Mouse (Mus musculus) macrophage (primary cell): Measurements from ENCODE around the gene Kcnj9. TPM values are rescaled to one million over a fixed set of nuclear protein-coding genes. Genes with fewer than 3 reads are reported as not detected.
A peak's percentile ranks its signal among the peaks of the same experiment; 100 is the strongest.

ENCODE experiments used
- H3K27ac ChIP-seq: fragments of 350-480 bp; formaldehyde crosslinking; 2 replicates; pipeline ENCODE4 v1.9.0; 2021
- H3K36me3 ChIP-seq: fragments of 350-480 bp; formaldehyde crosslinking; 2 replicates; pipeline ENCODE4 v1.9.0; 2021; ENCODE audit errors: inconsistent target
- H3K4me3 ChIP-seq: fragments of 350-480 bp; formaldehyde crosslinking; 2 replicates; pipeline ENCODE4 v1.9.0; 2021; ENCODE audit errors: inconsistent target
- H3K79me2 ChIP-seq: fragments of 350-480 bp; formaldehyde crosslinking; 2 replicates; pipeline ENCODE4 v1.9.0; 2021; ENCODE audit errors: inconsistent target
- WGBS: methylation state at CpG from one replicate; pipeline ENCODE4 v1.1.7; 2026; ENCODE audit warnings: inconsistent platforms; ENCODE audit not compliant: missing documents; 5-methylcytosine and 5-hydroxymethylcytosine counted together
- polyA plus RNA-seq: library from polyadenylated mRNA; stranded (reverse); fragments of 250-400 nt; gene quantifications from 3 replicates; pipeline ENCODE4 v1.2.4, GENCODE M21; 2018; ENCODE audit warnings: inconsistent platforms

The Kcnj9 gene
- polyA plus RNA-seq, 1 experiment from 2014 or later = 0.06 TPM

- Histone ChIP-seq H3K36me3 (no peaks in the 10 kb centered on the region), H3K4me3 (no peak overlapping the region), H3K79me2 (no peaks in the 10 kb centered on the region), H3K27ac (no peak overlapping the region)
- 77% methylated on average over 11 of the region's 11 CpGs for WGBS
These were observed 2.4 kb downstream of the Kcnj9 start for GRCm38 (mm10) chr1:172326684-172327083.

GRCm38 (mm10) chr1:172325680-172326535, 3.2 kb downstream of the Kcnj9 start:
- WGBS = 30% methylated on average over 86 of the region's 94 CpGs
- no peaks in the 10 kb centered on the region; the same call in 1 of the 2 replicates for H3K36me3 ChIP-seq
- H3K4me3 ChIP-seq = no peak overlapping the region
- H3K79me2 ChIP-seq = no peaks in the 10 kb centered on the region
- H3K27ac ChIP-seq = no peak overlapping the region

- Histone ChIP-seq H3K36me3 (peaks cover 4% of the 10 kb centered on the region; the same call in 1 of the 2 replicates), H3K27ac (no peak overlapping the region), H3K79me2 (no peaks in the 10 kb centered on the region), H3K4me3 (no peak overlapping the region)
- 28% methylated on average over 7 of the region's 7 CpGs for WGBS
These were observed 4.4 kb downstream of the Kcnj9 start for GRCm38 (mm10) chr1:172324725-172325124.

- Histone ChIP-seq H3K4me3 (no peak overlapping the region), H3K36me3 (peaks cover 11% of the 10 kb centered on the region; the same call in 1 of the 2 replicates), H3K79me2 (no peaks in the 10 kb centered on the region), H3K27ac (no peak overlapping the region)
- WGBS = 92% methylated on average over 6 of the region's 6 CpGs
These were observed 5.2 kb downstream of the Kcnj9 start for GRCm38 (mm10) chr1:172323801-172324359.

GRCm38 (mm10) chr1:172323298-172323697, 5.8 kb downstream of the Kcnj9 start:
- no peak overlapping the region for H3K4me3 ChIP-seq
- WGBS = 88% methylated on average over 4 of the region's 5 CpGs
- H3K36me3 ChIP-seq = peaks cover 11% of the 10 kb centered on the region; the same call in 1 of the 2 replicates
- H3K27ac ChIP-seq = no peak overlapping the region
- H3K79me2 ChIP-seq = no peaks in the 10 kb centered on the region

- no peak overlapping the region for H3K4me3 ChIP-seq
- 91% methylated on average over 6 of the region's 13 CpGs for WGBS
- peaks cover 13% of the 10 kb centered on the region; the same call in 1 of the 2 replicates for H3K36me3 ChIP-seq
- no peaks in the 10 kb centered on the region for H3K79me2 ChIP-seq
- no peak overlapping the region for H3K27ac ChIP-seq
These were observed 6.4 kb downstream of the Kcnj9 start for GRCm38 (mm10) chr1:172322725-172323124.

GRCm38 (mm10) chr1:172319921-172320411, 9.2 kb downstream of the Kcnj9 start:
- H3K4me3 ChIP-seq = no peak overlapping the region
- WGBS = 86% methylated on average over 5 of the region's 5 CpGs
- H3K36me3 ChIP-seq = peaks cover 21% of the 10 kb centered on the region; the same call in 1 of the 2 replicates

GRCm38 (mm10) chr1:172319346-172319745, 9.8 kb downstream of the Kcnj9 start:
- Histone ChIP-seq H3K27ac (no peak overlapping the region), H3K79me2 (peaks cover 22% of the 10 kb centered on the region), H3K36me3 (peaks cover 21% of the 10 kb centered on the region; the same call in 1 of the 2 replicates), H3K4me3 (no peak overlapping the region)
- 93% methylated on average over 7 of the region's 7 CpGs for WGBS

More at GRCm38 (mm10) chr1:172319921-172320411, 9.2 kb downstream of the Kcnj9 start:
- Histone ChIP-seq H3K27ac (no peak overlapping the region), H3K79me2 (peaks cover 16% of the 10 kb centered on the region)

DNA sequence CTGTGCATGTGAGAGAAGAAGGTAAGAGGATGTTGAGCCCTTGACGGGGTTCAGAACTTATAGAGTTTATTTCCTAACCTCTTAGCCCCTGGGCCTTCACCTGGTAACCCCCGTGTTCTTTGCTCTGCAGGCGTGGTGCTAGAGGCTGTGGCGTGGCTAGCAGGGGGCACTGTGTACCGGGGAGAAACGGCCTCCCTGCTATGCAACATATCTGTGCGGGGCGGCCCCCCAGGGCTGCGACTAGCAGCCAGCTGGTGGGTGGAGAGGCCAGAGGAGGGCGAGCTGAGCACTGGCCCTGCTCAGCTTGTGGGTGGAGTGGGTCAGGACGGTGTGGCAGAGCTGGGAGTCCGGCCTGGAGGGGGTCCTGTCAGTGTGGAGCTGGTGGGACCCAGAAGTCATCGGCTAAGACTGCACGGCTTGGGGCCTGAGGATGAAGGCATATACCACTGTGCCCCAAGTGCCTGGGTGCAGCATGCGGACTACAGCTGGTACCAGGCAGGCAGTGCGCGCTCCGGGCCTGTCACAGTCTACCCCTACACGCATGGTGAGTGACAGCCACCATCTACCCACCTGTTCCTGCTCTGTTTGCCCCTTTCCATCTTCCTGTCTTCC, 10.6 kb downstream of the Kcnj9 start:
- 92% methylated on average over 16 of the region's 19 CpGs for WGBS
- Histone ChIP-seq H3K4me3 (no peak overlapping the region), H3K27ac (no peak overlapping the region), H3K36me3 (peaks cover 21% of the 10 kb centered on the region; the same call in 1 of the 2 replicates), H3K79me2 (peaks cover 30% of the 10 kb centered on the region)

DNA sequence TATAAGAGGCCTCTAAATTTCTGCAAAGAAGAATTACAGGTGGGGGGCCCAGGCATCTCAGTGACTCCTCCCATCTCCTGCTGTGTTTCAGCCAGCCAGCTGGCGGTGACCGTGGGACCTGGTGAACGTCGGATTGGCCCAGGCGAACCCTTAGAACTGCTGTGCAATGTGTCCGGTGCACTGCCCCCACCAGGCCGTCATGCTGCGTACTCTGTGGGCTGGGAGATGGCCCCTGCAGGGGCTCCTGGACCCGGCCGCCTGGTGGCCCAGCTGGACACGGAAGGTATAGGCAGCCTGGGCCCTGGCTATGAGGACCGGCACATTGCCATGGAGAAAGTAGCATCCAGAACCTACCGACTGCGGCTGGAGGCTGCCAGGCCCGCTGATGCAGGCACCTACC, 11.2 kb downstream of the Kcnj9 start:
- Histone ChIP-seq H3K27ac (no peak overlapping the region), H3K4me3 (no peak overlapping the region), H3K79me2 (peaks cover 36% of the 10 kb centered on the region), H3K36me3 (peaks cover 21% of the 10 kb centered on the region; the same call in 1 of the 2 replicates)
- WGBS = 99% methylated on average over 11 of the region's 15 CpGs

- WGBS = 96% methylated on average over 14 of the region's 18 CpGs
- Histone ChIP-seq H3K4me3 (no peak overlapping the region), H3K27ac (no peak overlapping the region), H3K36me3 (peaks cover 21% of the 10 kb centered on the region; the same call in 1 of the 2 replicates), H3K79me2 (peaks cover 41% of the 10 kb centered on the region)
These were observed 11.7 kb downstream of the Kcnj9 start for GRCm38 (mm10) chr1:172317431-172317830.

- Histone ChIP-seq H3K4me3 (no peak overlapping the region), H3K79me2 (peaks cover 42% of the 10 kb centered on the region), H3K27ac (no peak overlapping the region), H3K36me3 (peaks cover 19% of the 10 kb centered on the region; the same call in 1 of the 2 replicates)
- WGBS = 89% methylated on average over 2 of the region's 3 CpGs
These were observed 14.2 kb downstream of the Kcnj9 start for GRCm38 (mm10) chr1:172314911-172315310.

DNA sequence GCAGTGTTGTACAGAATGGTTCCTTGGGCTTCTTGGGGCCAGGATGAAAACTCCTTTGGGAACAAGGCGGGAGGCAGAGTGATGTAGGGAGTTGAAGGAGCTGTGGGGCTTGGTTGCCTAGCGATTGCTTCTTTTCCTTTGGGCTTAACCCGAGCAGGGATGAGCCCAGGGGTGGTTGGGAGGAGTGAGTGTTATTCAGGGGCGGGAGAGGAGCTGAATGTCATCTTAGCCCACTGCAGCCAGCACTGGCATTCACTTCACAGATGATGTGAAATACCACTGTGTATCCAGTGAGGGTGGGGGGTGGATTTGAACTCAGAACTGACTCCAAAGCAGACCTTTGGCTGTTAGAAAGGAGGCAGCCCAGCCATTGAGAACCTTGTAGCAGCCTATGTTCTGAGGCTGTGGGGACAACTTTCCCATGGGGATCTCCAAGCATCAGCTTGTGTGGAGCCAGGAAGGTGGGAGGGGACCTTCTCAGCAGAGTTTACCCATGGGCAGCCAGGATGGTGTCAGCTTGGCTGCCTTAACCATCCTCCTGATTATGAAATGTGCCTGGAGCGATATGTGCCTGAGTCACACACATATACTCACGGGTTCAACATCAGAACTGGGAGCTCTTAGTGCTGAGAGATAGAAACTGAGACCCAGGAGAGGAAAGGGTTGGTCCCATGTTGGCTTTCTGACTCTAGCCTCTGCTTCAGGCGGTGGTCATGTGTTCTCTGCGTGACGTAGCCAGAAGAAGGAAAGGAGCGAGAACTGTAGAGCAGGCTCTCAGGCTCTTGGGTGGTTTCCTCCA, 15.3 kb downstream of the Kcnj9 start:
- peak overlapping the region; percentile 77; the same call in 1 of the 2 replicates for H3K4me3 ChIP-seq
- 89% methylated on average over 10 of the region's 10 CpGs for WGBS

More for the DNA sequence above, 15.3 kb downstream of the Kcnj9 start:
- H3K27ac ChIP-seq = no peak overlapping the region
- H3K36me3 ChIP-seq = peaks cover 10% of the 10 kb centered on the region; the same call in 1 of the 2 replicates
- H3K79me2 ChIP-seq = peaks cover 42% of the 10 kb centered on the region
